Mouse (Mus musculus) heart, embryonic 16.5 days (tissue): ENCODE results near the gene Fbxo33. TPM values are rescaled to one million over a fixed set of nuclear protein-coding genes. Genes with fewer than 3 reads are reported as not detected.

Experiments
- ATAC-seq: fragments of 200-750 bp; cut with Nextera tagmentation; replicated peaks from 2 replicates; pipeline ENCODE4 v1.8.0; 2017; ENCODE audit warnings: moderate number of reproducible peaks; ENCODE audit not compliant: insufficient read depth, low FRiP score; ENCODE audit errors: extremely low read depth
- H3K27ac ChIP-seq: fragments of 300-500 bp; sonication (generic); 2 replicates; pipeline ENCODE4 v1.5.1; 2014; ENCODE audit warnings: mild to moderate bottlenecking, low read length, control low read depth, moderate library complexity
- H3K27me3 ChIP-seq: fragments of 300-500 bp; sonication (generic); 2 replicates; pipeline ENCODE4 v1.6.1; 2014; ENCODE audit warnings: low read length, mixed read lengths; ENCODE audit not compliant: control insufficient read depth, insufficient read depth
- H3K36me3 ChIP-seq: fragments of 300-500 bp; sonication (generic); 2 replicates; pipeline ENCODE4 v1.6.1; 2014; ENCODE audit not compliant: control insufficient read depth, insufficient read depth
- H3K4me1 ChIP-seq: fragments of 300-500 bp; sonication (generic); 2 replicates; pipeline ENCODE4 v1.6.1; 2014; ENCODE audit warnings: low read length, mixed read lengths; ENCODE audit not compliant: control insufficient read depth, insufficient read depth
- H3K4me2 ChIP-seq: fragments of 300-500 bp; sonication (generic); 2 replicates; pipeline ENCODE4 v1.6.1; 2014; ENCODE audit warnings: low read depth, mild to moderate bottlenecking, control low read depth, low read length
- H3K4me3 ChIP-seq: fragments of 300-500 bp; sonication (generic); 2 replicates; pipeline ENCODE4 v1.5.1; 2014; ENCODE audit warnings: mild to moderate bottlenecking, control low read depth, low read length
- H3K9ac ChIP-seq: fragments of 300-500 bp; sonication (generic); 2 replicates; pipeline ENCODE4 v1.6.1; 2014; ENCODE audit warnings: low read length, control low read depth
- H3K9me3 ChIP-seq: fragments of 300-500 bp; sonication (generic); replicated peaks from 2 replicates; pipeline ENCODE4 v1.6.1; 2016; ENCODE audit warnings: low read length; ENCODE audit not compliant: control insufficient read depth
- WGBS: fragments of 180-500 bp; shearing (Covaris S2); extraction: QIAGEN DNeasy Blood & Tissue Kit; methylation state at CpG from one replicate; pipeline ENCODE4 v1.1.7; 2014; 5-methylcytosine and 5-hydroxymethylcytosine counted together
- polyA plus RNA-seq: library from polyadenylated mRNA; unstranded; fragments of >200 nt; fragmentation: Nextera tagmentation; extraction: Ambion mirVana; gene quantifications from 2 replicates; pipeline ENCODE4 v1.2.1, GENCODE M21; 2015

The Fbxo33 gene
- polyA plus RNA-seq, result 4.1 and 4.7 TPM in 2 replicates

- H3K27ac ChIP-seq, result peak within 1 kb of the TSS; percentile 97
- peaks cover 14% of the 10 kb centered on the region for H3K4me1 ChIP-seq
- WGBS, result under 1% methylated on average over 108 of the region's 109 CpGs
- no peaks in the 10 kb centered on the region for H3K36me3 ChIP-seq
- no peaks in the 10 kb centered on the region for H3K9me3 ChIP-seq
- no peaks in the 10 kb centered on the region for H3K27me3 ChIP-seq
- peak; percentile 98 for ATAC-seq
- H3K4me3 ChIP-seq, result peak within 1 kb of the TSS; percentile 85
- peak within 1 kb of the TSS; percentile 73 for H3K4me2 ChIP-seq
- peak within 1 kb of the TSS; percentile 85 for H3K9ac ChIP-seq
These were observed at the start of gene Fbxo33 for GRCm38 (mm10) chr12:59219325-59220225. Gene Fbxo33, minus strand, starts transcription at chr12:59219725.

GRCm38 (mm10) chr12:59265942-59266231 is 46.4 kb upstream of the Fbxo33 start:
- Histone ChIP-seq H3K4me3 (no peak overlapping the region), H3K27ac (no peak overlapping the region), H3K9ac (no peak overlapping the region), H3K9me3 (no peaks in the 10 kb centered on the region), H3K4me2 (no peak overlapping the region), H3K36me3 (no peaks in the 10 kb centered on the region), H3K4me1 (no peaks in the 10 kb centered on the region), H3K27me3 (no peaks in the 10 kb centered on the region)
- ATAC-seq, result no peak
- 76% methylated on average over 4 of the region's 4 CpGs for WGBS

GRCm38 (mm10) chr12:59265207-59265941 is 45.8 kb upstream of the Fbxo33 start:
- Histone ChIP-seq H3K36me3 (no peaks in the 10 kb centered on the region), H3K27me3 (no peaks in the 10 kb centered on the region), H3K4me1 (no peaks in the 10 kb centered on the region), H3K9me3 (no peaks in the 10 kb centered on the region), H3K4me3 (no peak overlapping the region), H3K4me2 (no peak overlapping the region), H3K9ac (no peak overlapping the region), H3K27ac (no peak overlapping the region)
- no peak for ATAC-seq
- 28% methylated on average over 15 of the region's 15 CpGs for WGBS

GRCm38 (mm10) chr12:59262841-59263240 is 43.3 kb upstream of the Fbxo33 start:
- no peaks in the 10 kb centered on the region for H3K4me1 ChIP-seq
- H3K9me3 ChIP-seq, result no peaks in the 10 kb centered on the region
- no peak for ATAC-seq
- H3K27me3 ChIP-seq, result no peaks in the 10 kb centered on the region
- no peak overlapping the region for H3K4me2 ChIP-seq
- H3K36me3 ChIP-seq, result no peaks in the 10 kb centered on the region
- H3K4me3 ChIP-seq, result no peak overlapping the region
- no peak overlapping the region for H3K27ac ChIP-seq
- H3K9ac ChIP-seq, result no peak overlapping the region
- WGBS, result 71% methylated on average over 3 of the region's 3 CpGs

GRCm38 (mm10) chr12:59260798-59261197 is 41.3 kb upstream of the Fbxo33 start:
- Histone ChIP-seq H3K4me1 (no peaks in the 10 kb centered on the region), H3K36me3 (no peaks in the 10 kb centered on the region), H3K4me2 (no peak overlapping the region), H3K4me3 (no peak overlapping the region), H3K27me3 (no peaks in the 10 kb centered on the region), H3K9me3 (no peaks in the 10 kb centered on the region), H3K27ac (no peak overlapping the region), H3K9ac (no peak overlapping the region)
- 37% methylated on average over 2 of the region's 2 CpGs for WGBS
- no peak; the same call in 1 of the 2 replicates for ATAC-seq

GRCm38 (mm10) chr12:59260362-59260761 is 40.8 kb upstream of the Fbxo33 start:
- no peak overlapping the region for H3K4me2 ChIP-seq
- no peaks in the 10 kb centered on the region for H3K27me3 ChIP-seq
- H3K9me3 ChIP-seq, result no peaks in the 10 kb centered on the region
- no peak overlapping the region for H3K9ac ChIP-seq
- no peaks in the 10 kb centered on the region for H3K4me1 ChIP-seq
- no peak overlapping the region for H3K27ac ChIP-seq
- ATAC-seq, result no peak; the same call in 1 of the 2 replicates
- no peak overlapping the region for H3K4me3 ChIP-seq
- no peaks in the 10 kb centered on the region for H3K36me3 ChIP-seq

GRCm38 (mm10) chr12:59259015-59259414 is 39.5 kb upstream of the Fbxo33 start:
- H3K9me3 ChIP-seq, result no peaks in the 10 kb centered on the region

GRCm38 (mm10) chr12:59250259-59250827 is 30.8 kb upstream of the Fbxo33 start:
- ATAC-seq, result no peak
- Histone ChIP-seq H3K9me3 (no peaks in the 10 kb centered on the region), H3K9ac (no peak overlapping the region), H3K4me1 (no peaks in the 10 kb centered on the region), H3K4me3 (no peak overlapping the region), H3K36me3 (no peaks in the 10 kb centered on the region), H3K27me3 (no peaks in the 10 kb centered on the region), H3K27ac (no peak overlapping the region), H3K4me2 (no peak overlapping the region)
- 64% methylated on average over 2 of the region's 2 CpGs for WGBS

More at GRCm38 (mm10) chr12:59259015-59259414, 39.5 kb upstream of the Fbxo33 start:
- Histone ChIP-seq H3K4me3 (no peak overlapping the region), H3K4me1 (no peaks in the 10 kb centered on the region), H3K9ac (no peak overlapping the region), H3K4me2 (no peak overlapping the region), H3K27ac (no peak overlapping the region), H3K36me3 (no peaks in the 10 kb centered on the region), H3K27me3 (no peaks in the 10 kb centered on the region)
- WGBS, result 84% methylated on average over 5 of the region's 5 CpGs
- no peak for ATAC-seq

GRCm38 (mm10) chr12:59248969-59249368 is 29.4 kb upstream of the Fbxo33 start:
- Histone ChIP-seq H3K9me3 (no peaks in the 10 kb centered on the region), H3K9ac (no peak overlapping the region), H3K4me2 (no peak overlapping the region), H3K27ac (no peak overlapping the region), H3K4me1 (no peaks in the 10 kb centered on the region), H3K36me3 (no peaks in the 10 kb centered on the region), H3K4me3 (no peak overlapping the region), H3K27me3 (no peaks in the 10 kb centered on the region)
- no peak for ATAC-seq
- 58% methylated on average over 1 of the region's 1 CpGs for WGBS
